Mouse (Mus musculus): ENCODE measurements around the gene Rassf2. TPM values are rescaled to one million over a fixed set of nuclear protein-coding genes. Genes with fewer than 3 reads are reported as not detected.
A peak's percentile ranks its signal among the peaks of the same experiment; 100 is the strongest.

Gene Rassf2
- polyA plus RNA-seq (2012; rRNA removed) = 6.6 and 13.8 TPM in 2 replicates

- peak; percentile 55 for DNase-seq (ENCODE audit: low spot score)
These were observed at the start of gene Rassf2 for GRCm38 (mm10) chr2:132029646-132030417. Rassf2 (minus strand) TSS chr2:132030258.

GRCm38 (mm10) chr2:132079139-132079538, 49.1 kb upstream of the Rassf2 start:
- no peak for DNase-seq (ENCODE audit: low spot score)

- no peak for DNase-seq (ENCODE audit: low spot score)
These were observed 43.0 kb upstream of the Rassf2 start for GRCm38 (mm10) chr2:132073052-132073451.

GRCm38 (mm10) chr2:132069985-132070735, 40.1 kb upstream of the Rassf2 start:
- DNase-seq (ENCODE audit: low spot score) = no peak

GRCm38 (mm10) chr2:132064185-132064831, 34.2 kb upstream of the Rassf2 start:
- DNase-seq (ENCODE audit: low spot score) = peak; percentile 35

- DNase-seq (ENCODE audit: low spot score) = no peak
These were observed 33.7 kb upstream of the Rassf2 start for GRCm38 (mm10) chr2:132063776-132064175.

- no peak for DNase-seq (ENCODE audit: low spot score)
These were observed 31.8 kb upstream of the Rassf2 start for GRCm38 (mm10) chr2:132061884-132062283.

GRCm38 (mm10) chr2:132059919-132060318, 29.9 kb upstream of the Rassf2 start:
- DNase-seq (ENCODE audit: low spot score) = no peak

GRCm38 (mm10) chr2:132055349-132055753, 25.3 kb upstream of the Rassf2 start:
- no peak for DNase-seq (ENCODE audit: low spot score)

- no peak for DNase-seq (ENCODE audit: low spot score)
These were observed 23.8 kb upstream of the Rassf2 start for GRCm38 (mm10) chr2:132053824-132054223.

GRCm38 (mm10) chr2:132051798-132052197, 21.7 kb upstream of the Rassf2 start:
- no peak for DNase-seq (ENCODE audit: low spot score)

- no peak for DNase-seq (ENCODE audit: low spot score)
These were observed 19.9 kb upstream of the Rassf2 start for GRCm38 (mm10) chr2:132049921-132050320.

- no peak for DNase-seq (ENCODE audit: low spot score)
These were observed 19.4 kb upstream of the Rassf2 start for GRCm38 (mm10) chr2:132049491-132049890.

GRCm38 (mm10) chr2:132048143-132048772, 18.2 kb upstream of the Rassf2 start:
- DNase-seq (ENCODE audit: low spot score) = no peak

GRCm38 (mm10) chr2:132047364-132047763, 17.3 kb upstream of the Rassf2 start:
- DNase-seq (ENCODE audit: low spot score) = no peak

- no peak for DNase-seq (ENCODE audit: low spot score)
These were observed 16.6 kb upstream of the Rassf2 start for GRCm38 (mm10) chr2:132046659-132047058.

- no peak for DNase-seq (ENCODE audit: low spot score)
These were observed 14.5 kb upstream of the Rassf2 start for GRCm38 (mm10) chr2:132044320-132045274.

- DNase-seq (ENCODE audit: low spot score) = peak; percentile 39
These were observed 13.1 kb upstream of the Rassf2 start for GRCm38 (mm10) chr2:132043101-132043621.

- DNase-seq (ENCODE audit: low spot score) = no peak
These were observed 9.8 kb upstream of the Rassf2 start for GRCm38 (mm10) chr2:132039894-132040293.

- no peak for DNase-seq (ENCODE audit: low spot score)
These were observed 6.3 kb upstream of the Rassf2 start for GRCm38 (mm10) chr2:132036326-132036725.

- no peak for DNase-seq (ENCODE audit: low spot score)
These were observed 5.4 kb upstream of the Rassf2 start for GRCm38 (mm10) chr2:132035470-132035835.
